Mouse (Mus musculus) forebrain, embryonic 11.5 days (tissue): ENCODE measurements around the gene Selenbp2. TPM values are rescaled to one million over a fixed set of nuclear protein-coding genes. Genes with fewer than 3 reads are reported as not detected.
"Not testable (repeated sequence)": the region's sequence is repeated elsewhere in the genome, so short reads cannot be mapped to it uniquely, and the experiment has no call there.

Experiments used
- ATAC-seq: fragments of 200-750 bp; cut with Nextera tagmentation; replicated peaks from 2 replicates; pipeline ENCODE4 v1.8.0; 2017; ENCODE audit warnings: moderate TSS enrichment; ENCODE audit not compliant: low FRiP score
- DNase-seq: peaks from one replicate; pipeline ENCODE4 v3.0.0-alpha.2; 2017; ENCODE audit warnings: low spot score
- H3K27ac ChIP-seq: fragments of 300-500 bp; sonication (generic); 2 replicates; pipeline ENCODE4 v1.5.1; 2014; ENCODE audit warnings: low read depth, low read length
- H3K27me3 ChIP-seq: fragments of 300-500 bp; sonication (generic); 2 replicates; pipeline ENCODE4 v1.6.1; 2014; ENCODE audit warnings: mild to moderate bottlenecking, low read length, mixed read lengths; ENCODE audit not compliant: control insufficient read depth, insufficient read depth
- H3K36me3 ChIP-seq: fragments of 300-500 bp; sonication (generic); 2 replicates; pipeline ENCODE4 v1.6.1; 2014; ENCODE audit warnings: mild to moderate bottlenecking, low read length, moderate library complexity, mixed read lengths; ENCODE audit not compliant: control insufficient read depth, insufficient read depth
- H3K4me1 ChIP-seq: fragments of 300-500 bp; sonication (generic); replicated peaks from 2 replicates; pipeline ENCODE4 v1.6.1; 2014; ENCODE audit warnings: low read length, mixed read lengths; ENCODE audit not compliant: control insufficient read depth, insufficient read depth
- H3K4me2 ChIP-seq: fragments of 300-500 bp; sonication (generic); 2 replicates; pipeline ENCODE4 v1.6.1; 2014; ENCODE audit warnings: low read depth, mild to moderate bottlenecking, low read length, moderate library complexity, mixed read lengths; ENCODE audit not compliant: severe bottlenecking
- H3K4me3 ChIP-seq: fragments of 300-500 bp; sonication (generic); 2 replicates; pipeline ENCODE4 v1.5.1; 2014; ENCODE audit warnings: low read depth, low read length
- H3K9ac ChIP-seq: fragments of 300-500 bp; sonication (generic); 2 replicates; pipeline ENCODE4 v1.6.1; 2014; ENCODE audit warnings: low read length
- H3K9me3 ChIP-seq: fragments of 300-500 bp; sonication (generic); 2 replicates; pipeline ENCODE4 v1.6.1; 2016; ENCODE audit warnings: low read length, mixed read lengths; ENCODE audit not compliant: control insufficient read depth
- WGBS: fragments of 180-500 bp; shearing (Covaris S2); extraction: QIAGEN DNeasy Blood & Tissue Kit; methylation state at CpG from one replicate; pipeline ENCODE4 v1.1.7; 2014; 5-methylcytosine and 5-hydroxymethylcytosine counted together
- polyA plus RNA-seq: library from polyadenylated mRNA; unstranded; fragments of >200 nt; fragmentation: Nextera tagmentation; extraction: Ambion mirVana; gene quantifications from 2 replicates; pipeline ENCODE4 v1.2.1, GENCODE M21; 2014

Gene Selenbp2
- polyA plus RNA-seq, 1 experiment from 2014 or later: not detected

DNA sequence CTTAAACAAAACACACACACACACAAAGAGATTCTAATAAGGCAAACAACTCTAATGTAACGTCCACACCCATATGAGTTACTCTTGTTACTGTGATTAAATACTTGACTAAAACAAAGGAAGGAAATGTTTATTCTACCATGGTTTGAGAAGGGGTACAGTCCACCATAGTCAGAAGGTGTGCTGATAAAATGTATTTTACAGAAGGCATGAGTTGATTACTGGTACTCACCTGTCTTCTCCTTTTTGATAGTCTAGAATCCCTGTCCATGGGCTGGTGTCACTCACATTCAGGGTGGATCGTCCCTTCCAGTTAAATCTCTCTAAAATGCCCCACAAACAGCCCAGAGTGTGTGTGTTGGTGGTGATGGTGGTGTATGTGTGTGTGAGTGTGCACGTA lies 9.5 kb downstream of the Selenbp2 start:
- Histone ChIP-seq H3K9ac (no peak overlapping the region), H3K4me1 (no peaks in the 10 kb centered on the region), H3K27ac (no peak overlapping the region), H3K4me2 (no peak overlapping the region), H3K36me3 (no peaks in the 10 kb centered on the region), H3K9me3 (no peaks in the 10 kb centered on the region), H3K4me3 (no peak overlapping the region), H3K27me3 (no peaks in the 10 kb centered on the region)
- 85% methylated on average over 3 of the region's 3 CpGs for WGBS
- DNase-seq (no peak), ATAC-seq (no peak)

DNA sequence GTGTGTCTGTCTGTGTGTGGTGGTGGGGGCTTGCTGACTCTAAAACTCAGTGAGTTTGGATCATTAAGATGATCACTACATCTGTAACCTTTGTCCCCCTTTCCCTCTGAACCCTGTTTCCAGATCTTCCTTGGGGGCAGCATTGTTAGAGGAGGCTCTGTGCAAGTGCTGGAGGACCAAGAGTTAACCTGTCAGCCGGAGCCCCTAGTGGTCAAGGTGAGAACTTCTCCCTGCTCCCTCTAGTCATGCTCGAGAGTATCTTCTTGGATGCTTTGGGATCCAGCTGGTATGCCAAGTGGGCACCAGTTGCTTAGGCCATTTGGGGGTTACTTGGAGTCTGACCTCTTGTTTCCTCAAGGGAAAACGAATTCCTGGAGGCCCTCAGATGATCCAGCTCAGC lies 10.0 kb downstream of the Selenbp2 start:
- not testable (repeated sequence) for H3K9ac ChIP-seq, H3K27ac ChIP-seq, DNase-seq, H3K4me1 ChIP-seq, H3K27me3 ChIP-seq, H3K4me2 ChIP-seq, H3K9me3 ChIP-seq, H3K36me3 ChIP-seq, H3K4me3 ChIP-seq, ATAC-seq
- WGBS: 24% methylated on average over 3 of the region's 3 CpGs

- not testable (repeated sequence) for H3K36me3 ChIP-seq, H3K4me3 ChIP-seq, H3K4me2 ChIP-seq, H3K9me3 ChIP-seq, ATAC-seq, H3K27ac ChIP-seq, H3K27me3 ChIP-seq, H3K4me1 ChIP-seq, DNase-seq, H3K9ac ChIP-seq
These were observed 17.2 kb downstream of the Selenbp2 start for GRCm38 (mm10) chr3:94710591-94710990.

DNA sequence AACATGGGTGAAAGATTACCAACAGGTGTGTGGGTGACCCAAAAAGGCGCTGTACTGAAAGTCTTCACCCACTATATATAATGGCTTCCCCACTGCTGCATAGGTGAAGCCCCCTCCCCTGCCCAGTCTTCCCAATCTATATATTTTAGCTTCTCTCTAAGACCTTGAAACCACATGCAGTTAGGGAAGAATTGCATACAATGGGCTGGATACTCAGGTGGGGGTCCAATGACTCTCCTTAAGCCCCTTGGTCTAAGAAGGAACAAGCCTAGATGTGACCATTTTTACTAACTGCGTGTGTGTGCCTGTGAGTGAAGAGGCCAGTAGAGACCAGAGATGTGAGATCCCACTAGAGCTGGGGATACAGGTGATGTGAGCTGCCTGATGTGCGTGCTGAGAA lies 20.1 kb downstream of the Selenbp2 start:
- H3K27ac ChIP-seq, H3K4me1 ChIP-seq, H3K36me3 ChIP-seq, H3K27me3 ChIP-seq, ATAC-seq, H3K4me3 ChIP-seq, H3K4me2 ChIP-seq, H3K9me3 ChIP-seq, DNase-seq, H3K9ac ChIP-seq: not testable (repeated sequence)
- WGBS: 77% methylated on average over 3 of the region's 3 CpGs

DNA sequence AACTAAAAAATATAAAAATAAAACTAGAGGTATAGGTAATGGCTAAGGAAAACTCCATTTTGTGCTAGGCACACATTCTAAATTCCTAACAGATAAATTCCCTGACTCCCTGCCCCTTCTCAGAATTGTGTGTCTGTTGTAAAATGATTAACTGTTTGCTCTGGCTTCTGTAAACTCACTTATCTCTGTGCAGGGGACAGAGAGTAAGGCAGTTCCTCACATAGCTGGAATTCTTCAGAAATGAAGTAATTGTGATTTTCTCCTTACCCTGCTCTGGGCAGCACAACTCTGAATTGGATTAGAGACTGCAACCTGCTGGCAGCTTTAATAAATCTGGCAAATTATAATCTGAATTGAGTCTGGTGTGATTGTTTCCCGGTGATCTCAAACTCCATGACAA lies 24.9 kb downstream of the Selenbp2 start:
- H3K36me3 ChIP-seq, H3K27ac ChIP-seq, H3K4me3 ChIP-seq, H3K9ac ChIP-seq, H3K4me2 ChIP-seq, ATAC-seq, H3K9me3 ChIP-seq, H3K4me1 ChIP-seq, DNase-seq, H3K27me3 ChIP-seq: not testable (repeated sequence)
- 42% methylated on average over 1 of the region's 1 CpGs for WGBS

GRCm38 (mm10) chr3:94723637-94724036 lies 30.3 kb downstream of the Selenbp2 start:
- not testable (repeated sequence) for H3K27ac ChIP-seq, DNase-seq, H3K36me3 ChIP-seq, H3K27me3 ChIP-seq, H3K9me3 ChIP-seq, H3K4me2 ChIP-seq, ATAC-seq, H3K4me3 ChIP-seq, H3K4me1 ChIP-seq, H3K9ac ChIP-seq
- 34% methylated on average over 2 of the region's 2 CpGs for WGBS

GRCm38 (mm10) chr3:94745691-94746090 lies 52.3 kb downstream of the Selenbp2 start:
- Histone ChIP-seq H3K4me2 (no peak overlapping the region), H3K4me1 (no peaks in the 10 kb centered on the region), H3K4me3 (no peak overlapping the region), H3K9me3 (no peaks in the 10 kb centered on the region), H3K36me3 (no peaks in the 10 kb centered on the region), H3K27ac (no peak overlapping the region), H3K27me3 (no peaks in the 10 kb centered on the region), H3K9ac (no peak overlapping the region)
- 93% methylated on average over 17 of the region's 17 CpGs for WGBS
- no peak for DNase-seq
- no peak for ATAC-seq

Other genes starting within 250 kb of the Selenbp2 start
- 0.40 and 0.76 TPM in 2 replicates for gene Oaz3, start 249.6 kb upstream of the Selenbp2 start, polyA plus RNA-seq
- 137 and 149 TPM in 2 replicates for gene Celf3, start 215.3 kb upstream of the Selenbp2 start, polyA plus RNA-seq
- gene Riiad1, start 213.2 kb upstream of the Selenbp2 start, polyA plus RNA-seq: 12.8 and 15.5 TPM in 2 replicates
- 46.9 and 48.5 TPM in 2 replicates for gene Snx27, start 110.8 kb upstream of the Selenbp2 start, polyA plus RNA-seq
- gene Gm10972, start 50.4 kb upstream of the Selenbp2 start, polyA plus RNA-seq: not detected in 2 replicates
- 3.8 and 3.9 TPM in 2 replicates for gene Tuft1, start 34.7 kb upstream of the Selenbp2 start, polyA plus RNA-seq
- gene Cgn, start 92.9 kb downstream of the Selenbp2 start, polyA plus RNA-seq: 5.6 and 5.7 TPM in 2 replicates
- gene Pogz, start 144.0 kb downstream of the Selenbp2 start, polyA plus RNA-seq: 26.1 and 30.2 TPM in 2 replicates
- gene Psmb4, start 193.4 kb downstream of the Selenbp2 start, polyA plus RNA-seq: 319 and 365 TPM in 2 replicates
- gene Selenbp1, start 239.5 kb downstream of the Selenbp2 start, polyA plus RNA-seq: 5.1 and 5.8 TPM in 2 replicates